Comparison of ENCODE assay signal across 20 mouse cellular contexts in the genomic region with DNA sequence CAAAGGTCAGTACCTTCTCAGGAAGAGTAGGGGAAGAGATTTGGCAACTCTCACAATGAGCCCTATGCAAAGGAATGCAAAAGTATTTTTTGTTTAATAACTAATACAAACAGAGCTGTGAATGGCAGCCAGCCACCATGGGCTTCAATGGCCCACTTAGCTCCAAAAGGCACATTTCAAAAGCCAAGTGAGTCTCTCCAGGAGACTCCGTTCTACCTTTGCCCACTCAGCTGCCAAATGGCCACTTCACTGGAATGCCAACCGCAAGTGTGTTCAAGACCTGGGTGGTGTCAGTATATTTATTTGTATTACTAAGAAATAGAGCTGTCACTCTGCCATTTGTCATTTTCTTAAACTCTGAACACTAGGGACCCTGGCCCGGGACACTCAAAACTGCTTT.
DNase-seq lines count a peak whose midpoint lies in the region; ATAC-seq and TF ChIP-seq lines count a peak whose summit lies in the region.
"Had no signal": no experiment of that assay in that cellular context is flagged by ENCODE, and none has a peak within 500 bp of the region (broad histone marks: within the 10 kb centered on the region; RNA-seq: fewer than 3 reads in every experiment).

No protein-coding gene starts in this region.

- H3K4me1 ChIP-seq in heart, embryonic 16.5 days (ENCODE audit: control insufficient read depth, insufficient read depth, low read length) = peaks cover 53% of the 10 kb centered on the region
- H3K4me1 ChIP-seq in lung, adult 2 months (ENCODE audit: control insufficient read depth, insufficient read depth, low read length) = peaks cover 26% of the 10 kb centered on the region
- no peaks in the 10 kb centered on the region for H3K4me1 ChIP-seq in kidney, embryonic 14.5 days (ENCODE audit: control insufficient read depth, insufficient read depth, low read length)
- H3K4me1 ChIP-seq: neural tube, embryonic 15.5 days had no signal

- H3K27ac ChIP-seq in heart, embryonic 16.5 days (ENCODE audit: low read length) = peak overlapping the region; percentile 79
- no peak overlapping the region for H3K27ac ChIP-seq in kidney, embryonic 14.5 days (ENCODE audit: low read depth, low read length)
- H3K27ac ChIP-seq: hindbrain, embryonic 14.5 days; kidney, postnatal 0 days; limb, embryonic 15.5 days; neural tube, embryonic 15.5 days had no signal

- no peak for TF ChIP-seq POLR2A in lung, adult 2 months (IDR thresholded peaks at IDR 0.05; ENCODE audit: borderline replicate concordance, extremely low read depth, low read depth, low read length)

- H3K4me3 ChIP-seq in heart, embryonic 16.5 days (ENCODE audit: low read length) = no peak overlapping the region
- no peak overlapping the region for H3K4me3 ChIP-seq in lung, adult 2 months (replicated peaks; ENCODE audit: extremely low read depth, low read depth, low read length)
- H3K4me3 ChIP-seq in kidney, embryonic 14.5 days (ENCODE audit: low read length) = no peak overlapping the region
- H3K4me3 ChIP-seq: limb, embryonic 15.5 days; neural tube, embryonic 15.5 days had no signal

- no peaks in the 10 kb centered on the region for H3K9me3 ChIP-seq in heart, embryonic 16.5 days (replicated peaks; ENCODE audit: control insufficient read depth, low read length)
- no peaks in the 10 kb centered on the region for H3K9me3 ChIP-seq in kidney, embryonic 14.5 days (ENCODE audit: control insufficient read depth, low read length)
- H3K9me3 ChIP-seq: limb, embryonic 15.5 days; neural tube, embryonic 15.5 days had no signal

- no peaks in the 10 kb centered on the region for H3K36me3 ChIP-seq in heart, embryonic 16.5 days (ENCODE audit: control insufficient read depth, insufficient read depth)
- no peaks in the 10 kb centered on the region for H3K36me3 ChIP-seq in kidney, embryonic 14.5 days (ENCODE audit: control insufficient read depth, insufficient read depth, low read length)
- H3K36me3 ChIP-seq: limb, embryonic 15.5 days; neural tube, embryonic 15.5 days had no signal

- no peak overlapping the region for H3K9ac ChIP-seq in heart, embryonic 16.5 days (ENCODE audit: low read length)
- H3K9ac ChIP-seq in kidney, embryonic 14.5 days (ENCODE audit: low read depth, low read length) = no peak overlapping the region
- H3K9ac ChIP-seq: hindbrain, embryonic 14.5 days; limb, embryonic 15.5 days; liver, postnatal 0 days; neural tube, embryonic 15.5 days had no signal

- intact Hi-C loops in heart, postnatal 25 days (cut with DNase I) = no loop called here

- no peak for DNase-seq in heart, postnatal 25 days (ENCODE audit: low spot score)
- DNase-seq in fibroblast of lung, adult 2 months (ENCODE audit: low read depth) = peak; percentile 64
- peak; percentile 83 for DNase-seq in lung, adult 2 months
- DNase-seq in lung, postnatal 25 days (ENCODE audit: low spot score) = peak; percentile 90
- DNase-seq in thymus, postnatal 0 days (ENCODE audit: low spot score) = no peak
- DNase-seq: adrenal gland, adult 2 months; cerebellum, adult 9-10 months; gastrocnemius, postnatal 10 days; kidney, adult 11 months; liver, postnatal 0 days; right cerebral cortex, postnatal 25 days; thymus, adult 2 months had no signal

- no peak for TF ChIP-seq CTCF in lung, adult 2 months (IDR thresholded peaks at IDR 0.05; ENCODE audit: insufficient read depth, low read length)

- H3K4me2 ChIP-seq in heart, embryonic 16.5 days (ENCODE audit: low read depth, low read length) = no peak overlapping the region
- no peak overlapping the region for H3K4me2 ChIP-seq in kidney, embryonic 14.5 days (replicated peaks; ENCODE audit: low read depth, low read length)
- H3K4me2 ChIP-seq: hindbrain, embryonic 14.5 days; limb, embryonic 15.5 days; neural tube, embryonic 15.5 days had no signal

- no peak for ATAC-seq in heart, embryonic 16.5 days (replicated peaks; ENCODE audit: extremely low read depth, insufficient read depth, low FRiP score)
- no peak for ATAC-seq in kidney, embryonic 14.5 days (ENCODE audit: low FRiP score, low TSS enrichment)
- ATAC-seq: forebrain, embryonic 14.5 days; liver, postnatal 0 days; midbrain, embryonic 16.5 days had no signal

- H3K27me3 ChIP-seq in heart, embryonic 16.5 days (ENCODE audit: control insufficient read depth, insufficient read depth, low read length) = no peaks in the 10 kb centered on the region
- no peaks in the 10 kb centered on the region for H3K27me3 ChIP-seq in kidney, embryonic 14.5 days (ENCODE audit: control insufficient read depth, insufficient read depth, low read length)
- H3K27me3 ChIP-seq: limb, embryonic 15.5 days; neural tube, embryonic 15.5 days had no signal

- WGBS in heart, embryonic 16.5 days = 65% methylated on average over 3 of the region's 3 CpGs
- WGBS in lung, adult 2 months = 33% methylated on average over 3 of the region's 3 CpGs
- 87% methylated on average over 3 of the region's 3 CpGs for WGBS in kidney, embryonic 14.5 days

Comparison
In these comparisons a context has a peak if more than half of its experiments do, and no peak if none do; other contexts are left out.
1. DNase-seq: peak in fibroblast of lung, adult 2 months (single experiment), lung, adult 2 months (single experiment) and lung, postnatal 25 days (single experiment); none in heart, postnatal 25 days (single experiment) and thymus, postnatal 0 days (single experiment).